Mouse (Mus musculus) lung, postnatal 10 days (tissue): ENCODE data around the gene Ntn5.

Experiments
- DNase-seq: peaks from one replicate; pipeline ENCODE4 v3.0.0; 2021

Ntn5 gene

GRCm38 (mm10) chr7:45730727-45731431 is 47.1 kb downstream of the Ntn5 start:
- DNase-seq = peak; percentile 75

DNA sequence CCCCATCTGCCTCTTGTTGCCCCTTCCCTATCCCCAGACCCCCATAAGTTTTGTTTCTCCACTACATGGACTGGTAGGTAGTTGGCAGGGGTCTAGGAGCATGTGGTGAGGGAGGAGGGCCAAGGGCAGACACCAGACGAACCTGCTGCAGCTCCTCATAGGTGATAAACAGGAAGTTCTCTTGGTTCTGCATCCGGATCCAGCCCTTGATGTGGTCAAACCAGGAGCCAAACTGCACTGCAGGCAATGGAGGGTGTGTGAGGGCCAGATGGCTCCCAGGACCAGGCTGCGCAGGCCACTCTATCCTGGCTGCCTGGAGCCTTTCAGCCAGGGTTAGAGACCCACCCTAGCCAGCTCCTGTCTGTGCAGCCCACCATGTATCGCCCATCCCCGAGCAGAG is 49.7 kb downstream of the Ntn5 start:
- DNase-seq = no peak

DNA sequence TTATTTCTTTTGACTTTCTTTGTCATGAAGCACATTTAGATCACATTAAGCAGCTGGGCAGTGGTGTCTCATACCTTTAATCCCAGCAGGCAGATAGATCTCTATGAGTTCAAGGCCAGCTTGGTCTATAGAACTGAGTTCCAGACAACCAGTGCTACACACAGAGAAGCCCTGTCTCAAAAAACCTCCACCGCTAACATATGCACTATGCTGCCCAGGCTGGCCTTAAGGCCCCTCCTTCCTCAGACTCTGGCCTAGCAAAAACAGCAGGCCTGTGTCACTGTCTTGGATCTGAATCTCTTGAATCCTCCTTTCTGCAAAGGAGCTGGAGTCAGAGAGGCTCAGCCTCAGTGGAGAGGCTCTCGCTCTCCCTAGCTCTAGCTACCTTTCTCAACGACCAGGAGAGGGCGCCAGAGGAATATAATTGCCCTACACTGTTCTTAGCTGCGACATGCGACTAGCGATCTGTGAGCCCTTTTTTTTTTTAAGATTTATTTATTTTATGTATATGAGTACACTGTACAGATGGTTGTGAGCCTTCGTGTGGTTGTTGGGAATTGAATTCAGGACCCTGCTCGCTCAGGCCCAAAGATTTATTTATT is 55.4 kb downstream of the Ntn5 start:
- DNase-seq = peak; percentile 90

DNA sequence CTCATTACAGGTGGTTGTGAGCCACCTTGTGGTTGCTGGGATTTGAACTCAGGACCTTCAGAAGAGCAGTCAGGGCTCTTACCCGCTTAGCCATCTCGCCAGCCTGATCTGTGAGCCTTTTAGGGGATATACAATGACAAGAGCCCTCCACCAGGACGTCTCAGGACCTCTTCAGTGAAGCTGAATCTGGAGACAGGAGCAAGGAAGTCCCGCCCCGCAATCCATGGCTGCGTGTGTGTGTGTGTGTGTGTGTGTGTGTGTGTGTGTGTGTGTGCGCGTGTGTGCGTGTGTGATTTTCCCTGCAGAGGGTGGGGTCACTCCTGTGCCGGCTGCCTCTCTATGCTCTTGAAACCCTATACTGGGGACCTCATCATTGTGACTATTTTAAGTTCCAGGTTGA is 56.0 kb downstream of the Ntn5 start:
- no peak for DNase-seq

GRCm38 (mm10) chr7:45741308-45741707 is 57.5 kb downstream of the Ntn5 start:
- DNase-seq = no peak

DNA sequence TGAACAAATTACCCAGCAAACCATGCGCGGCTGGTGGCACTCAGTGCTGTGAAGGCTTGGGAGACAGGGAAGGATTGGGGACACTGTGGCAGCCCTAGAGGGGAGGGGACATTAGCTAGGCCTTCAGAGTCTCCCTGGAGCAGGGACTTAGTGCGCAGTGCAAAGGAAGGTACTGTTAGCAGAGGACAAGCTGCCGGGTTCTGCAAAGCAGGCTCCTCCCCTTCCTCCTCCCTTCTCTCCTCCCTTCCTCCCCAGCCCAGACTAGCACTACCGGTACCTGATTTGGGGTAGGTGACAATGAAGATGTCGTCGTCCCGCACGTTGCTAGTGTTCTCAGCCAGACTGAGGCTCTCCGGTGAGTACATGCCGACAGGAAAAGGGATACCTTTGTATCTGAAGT is 58.0 kb downstream of the Ntn5 start:
- DNase-seq = no peak

DNA sequence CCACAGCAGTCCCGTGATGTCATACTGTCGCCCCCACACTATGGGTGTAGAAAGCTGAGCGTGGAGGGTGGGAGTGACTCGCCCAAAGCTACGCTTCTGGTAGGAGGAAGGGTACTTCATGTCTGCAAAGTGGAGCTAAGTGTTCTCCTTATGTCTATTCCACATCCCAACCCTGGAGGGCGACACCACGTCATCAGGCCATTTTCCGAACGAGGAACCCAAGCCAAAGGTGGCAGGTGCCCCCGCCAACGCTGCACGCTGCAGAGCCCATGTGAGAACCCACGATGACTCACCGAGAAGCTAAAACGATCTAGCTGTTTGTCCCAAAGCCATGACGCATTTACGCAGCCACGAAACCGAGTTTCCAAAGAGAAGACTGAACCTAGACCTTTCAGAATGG is 58.5 kb downstream of the Ntn5 start:
- no peak for DNase-seq
